8 mouse cellular contexts compared by ENCODE assay signal in genomic region chr4:125912444-125913049, GRCm38 (mm10).
DNase-seq lines count a peak whose midpoint lies in the region; ATAC-seq lines count a peak whose summit lies in the region.

No protein-coding gene starts in this region.

- H3K9ac ChIP-seq in kidney, embryonic 14.5 days (ENCODE audit: low read depth, low read length): no peak overlapping the region
- no peak overlapping the region for H3K9ac ChIP-seq in limb, embryonic 11.5 days (ENCODE audit: low read length)

- WGBS in kidney, embryonic 14.5 days: 17% methylated on average over 8 of the region's 8 CpGs
- WGBS in limb, embryonic 11.5 days: 24% methylated on average over 8 of the region's 8 CpGs

- no peaks in the 10 kb centered on the region for H3K9me3 ChIP-seq in kidney, embryonic 14.5 days (ENCODE audit: control insufficient read depth, low read length)
- H3K9me3 ChIP-seq in limb, embryonic 11.5 days (ENCODE audit: control insufficient read depth, low read length): no peaks in the 10 kb centered on the region

- no peak overlapping the region for H3K4me2 ChIP-seq in kidney, embryonic 14.5 days (replicated peaks; ENCODE audit: low read depth, low read length)
- H3K4me2 ChIP-seq in limb, embryonic 11.5 days (ENCODE audit: low read depth, severe bottlenecking): no peak overlapping the region

- peak; percentile 55 for DNase-seq in urinary bladder, postnatal 14 days (ENCODE audit: low spot score)
- no peak for DNase-seq in urinary bladder, adult 2 months (ENCODE audit: low spot score)
- DNase-seq in cerebellum, adult 9-10 months: peak; percentile 32
- DNase-seq in frontal cortex, postnatal 10 days (ENCODE audit: low spot score in 2 of 2): peak; percentile 20 to 36
- peak; percentile 80 for DNase-seq in limb, embryonic 11.5 days (ENCODE audit: low spot score)
- DNase-seq in naive thymus-derived CD4-positive, alpha-beta T cell, adult 2 months (ENCODE audit: low read depth): peak; percentile 21
- peak; percentile 26 for DNase-seq in urinary bladder, postnatal 25 days (ENCODE audit: low spot score)

- no peak overlapping the region for H3K27ac ChIP-seq in kidney, embryonic 14.5 days (ENCODE audit: low read depth, low read length)
- no peak overlapping the region for H3K27ac ChIP-seq in limb, embryonic 11.5 days (replicated peaks; ENCODE audit: low read depth, low read length)

- no peaks in the 10 kb centered on the region; the same call in 1 of the 2 replicates for H3K27me3 ChIP-seq in kidney, embryonic 14.5 days (ENCODE audit: control insufficient read depth, insufficient read depth, low read length)
- peaks cover 12% of the 10 kb centered on the region for H3K27me3 ChIP-seq in limb, embryonic 11.5 days (ENCODE audit: control insufficient read depth, insufficient read depth, low read length)

- peak; percentile 11; the same call in 1 of the 2 replicates for ATAC-seq in kidney, embryonic 14.5 days (ENCODE audit: low FRiP score, low TSS enrichment)
- no peak for ATAC-seq in limb, embryonic 11.5 days (ENCODE audit: insufficient number of reproducible peaks, low FRiP score, low TSS enrichment, low read depth)

- no peaks in the 10 kb centered on the region for H3K36me3 ChIP-seq in kidney, embryonic 14.5 days (ENCODE audit: control insufficient read depth, insufficient read depth, low read length)
- H3K36me3 ChIP-seq in limb, embryonic 11.5 days (ENCODE audit: control insufficient read depth, insufficient read depth, low read length): no peaks in the 10 kb centered on the region

- H3K4me3 ChIP-seq in kidney, embryonic 14.5 days (ENCODE audit: low read length): no peak overlapping the region
- no peak overlapping the region for H3K4me3 ChIP-seq in limb, embryonic 11.5 days (ENCODE audit: low read depth, low read length)

- peaks cover 11% of the 10 kb centered on the region for H3K4me1 ChIP-seq in kidney, embryonic 14.5 days (ENCODE audit: control insufficient read depth, insufficient read depth, low read length)
- no peaks in the 10 kb centered on the region; the same call in 1 of the 2 replicates for H3K4me1 ChIP-seq in limb, embryonic 11.5 days (ENCODE audit: control insufficient read depth, insufficient read depth, low read length)
